Mouse (Mus musculus) midbrain, embryonic 13.5 days (tissue): ENCODE results near the gene Nlrp1a. TPM values are rescaled to one million over a fixed set of nuclear protein-coding genes. Genes with fewer than 3 reads are reported as not detected.

Experiments
- polyA plus RNA-seq: library from polyadenylated mRNA; unstranded; fragments of >200 nt; fragmentation: Nextera tagmentation; extraction: Ambion mirVana; gene quantifications from 2 replicates; pipeline ENCODE4 v1.2.1, GENCODE M21; 2015

The Nlrp1a gene
- polyA plus RNA-seq, 1 experiment from 2014 or later, result 0.09 TPM

Other genes with a start within 250 kb of the Nlrp1a start
- gene Nup88, start 174.7 kb downstream of the Nlrp1a start, polyA plus RNA-seq, result 143 and 149 TPM in 2 replicates
- gene Rpain, start 174.5 kb downstream of the Nlrp1a start, polyA plus RNA-seq, result 75.1 and 76.6 TPM in 2 replicates
- 192 and 194 TPM in 2 replicates for gene C1qbp, start 161.7 kb downstream of the Nlrp1a start, polyA plus RNA-seq
- 13.8 and 15.8 TPM in 2 replicates for gene Dhx33, start 140.3 kb downstream of the Nlrp1a start, polyA plus RNA-seq
- gene Mis12, start 125.1 kb downstream of the Nlrp1a start, polyA plus RNA-seq, result 42.3 and 46.1 TPM in 2 replicates
- gene Derl2, start 124.9 kb downstream of the Nlrp1a start, polyA plus RNA-seq, result 36.2 and 37.9 TPM in 2 replicates
- 607 and 620 TPM in 2 replicates for gene 6330403K07Rik, start 111.2 kb downstream of the Nlrp1a start, polyA plus RNA-seq
- 0.05 TPM in 1 of 2 replicates, not detected in the other for gene Nlrp1b, start 86.0 kb upstream of the Nlrp1a start, polyA plus RNA-seq